Mouse (Mus musculus): ENCODE results near the gene Aoc3. TPM values are rescaled to one million over a fixed set of nuclear protein-coding genes. Genes with fewer than 3 reads are reported as not detected.

Gene Aoc3
- polyA plus RNA-seq, 1 experiment from 2014 or later, result 0.04 TPM

DNA sequence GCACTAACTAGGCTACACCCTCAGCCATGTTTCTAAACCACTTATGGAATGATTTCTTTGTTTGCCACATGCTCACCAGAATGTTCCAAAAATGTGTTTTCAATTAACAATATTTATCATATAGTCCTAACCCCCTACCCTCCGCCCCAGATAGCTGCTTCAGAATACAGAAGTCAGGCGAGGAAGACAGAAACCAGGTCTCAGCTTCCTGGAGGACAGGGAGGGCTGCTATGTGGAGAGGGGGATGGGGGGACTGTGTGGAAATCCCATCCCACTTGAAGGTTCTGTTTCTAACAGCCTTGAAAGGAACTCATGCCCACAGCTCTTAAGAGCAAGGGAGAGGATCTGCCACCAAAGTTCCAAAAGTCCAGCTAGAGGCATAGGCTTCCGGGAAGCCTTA is 18.8 kb downstream of the Aoc3 start:
- no peaks in the 10 kb centered on the region for H3K36me3 ChIP-seq (replicated peaks; ENCODE audit: control insufficient read depth, insufficient read depth, low read depth, low read length)
- no peak overlapping the region for H3K9ac ChIP-seq (replicated peaks; ENCODE audit: low read length)
- H3K27me3 ChIP-seq (ENCODE audit: control insufficient read depth, insufficient read depth, low read length), result no peaks in the 10 kb centered on the region
- H3K27ac ChIP-seq (replicated peaks; ENCODE audit: low read depth, low read length), result no peak overlapping the region
- WGBS, result 65% methylated on average over 3 of the region's 3 CpGs
- ATAC-seq (replicated peaks; ENCODE audit: insufficient number of reproducible peaks, low FRiP score, low TSS enrichment, low read depth) (no peak), DNase-seq (ENCODE audit: low spot score) (peak; percentile 30)
- H3K9me3 ChIP-seq (replicated peaks; ENCODE audit: control insufficient read depth, low read length), result no peaks in the 10 kb centered on the region
- no peak overlapping the region for H3K4me2 ChIP-seq (ENCODE audit: low read depth, low read length)
- no peak overlapping the region for H3K4me3 ChIP-seq (ENCODE audit: low read depth, low read length)
- no peaks in the 10 kb centered on the region for H3K4me1 ChIP-seq (ENCODE audit: control insufficient read depth, insufficient read depth, low read length)

DNA sequence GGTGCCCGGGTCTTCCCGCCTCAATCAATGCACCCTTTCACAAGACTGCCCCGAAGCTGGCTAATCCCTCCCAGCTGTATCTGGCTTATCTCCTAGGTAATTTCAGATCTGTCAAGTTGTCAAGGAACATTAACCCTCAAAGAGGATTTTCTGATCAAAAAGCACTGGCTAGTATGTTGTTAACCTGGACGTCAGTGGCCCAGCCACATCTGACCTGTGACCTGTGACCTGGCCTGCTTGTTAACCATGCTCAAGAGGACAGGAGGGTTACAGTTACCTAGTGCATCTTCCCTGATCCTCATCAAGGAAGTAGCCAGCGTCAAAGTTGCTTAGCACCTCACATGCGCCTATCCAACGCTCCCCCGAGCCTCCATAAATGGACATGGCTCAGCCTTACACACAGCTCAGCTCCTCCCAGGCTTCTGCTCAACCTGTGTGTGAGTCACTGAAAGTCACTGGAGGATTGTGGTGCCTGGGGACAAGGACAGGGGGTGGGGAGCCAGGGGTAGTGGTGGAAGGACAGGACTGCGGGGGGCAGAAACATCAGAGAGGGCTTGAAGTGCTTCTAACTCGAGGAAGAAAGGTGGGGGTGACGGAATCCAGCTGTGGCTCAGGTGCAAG is 20.8 kb downstream of the Aoc3 start:
- H3K27ac ChIP-seq (replicated peaks; ENCODE audit: low read depth, low read length), result no peak overlapping the region
- no peak overlapping the region for H3K4me3 ChIP-seq (ENCODE audit: low read depth, low read length)
- ATAC-seq (replicated peaks; ENCODE audit: insufficient number of reproducible peaks, low FRiP score, low TSS enrichment, low read depth) (no peak), DNase-seq (ENCODE audit: low spot score) (peak; percentile 18)
- H3K27me3 ChIP-seq (ENCODE audit: control insufficient read depth, insufficient read depth, low read length), result no peaks in the 10 kb centered on the region
- no peaks in the 10 kb centered on the region for H3K9me3 ChIP-seq (replicated peaks; ENCODE audit: control insufficient read depth, low read length)
- no peak overlapping the region for H3K9ac ChIP-seq (replicated peaks; ENCODE audit: low read length)
- H3K4me1 ChIP-seq (ENCODE audit: control insufficient read depth, insufficient read depth, low read length), result no peaks in the 10 kb centered on the region
- no peak overlapping the region; the same call in 1 of the 2 replicates for H3K4me2 ChIP-seq (ENCODE audit: low read depth, low read length)
- H3K36me3 ChIP-seq (replicated peaks; ENCODE audit: control insufficient read depth, insufficient read depth, low read depth, low read length), result no peaks in the 10 kb centered on the region
- WGBS, result 55% methylated on average over 11 of the region's 11 CpGs

DNA sequence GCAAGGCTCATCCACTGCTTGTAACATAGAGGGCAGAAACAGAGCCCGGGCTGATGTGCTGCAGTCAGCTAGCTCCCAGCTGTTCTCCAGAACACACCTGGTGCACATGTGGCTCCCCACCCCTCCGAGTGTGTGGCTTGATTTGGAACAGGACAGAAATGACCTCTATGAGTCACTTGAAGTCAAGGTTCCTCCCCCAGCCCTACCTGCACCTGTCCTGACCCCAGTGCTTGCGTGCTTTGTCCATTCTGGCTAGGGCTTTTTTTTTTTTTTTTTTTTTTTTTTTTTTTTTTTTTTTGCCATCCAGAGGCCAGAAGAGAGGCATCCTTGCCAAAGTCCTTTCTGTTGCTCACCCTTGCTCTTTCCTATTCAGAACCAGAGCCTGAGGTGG is 21.3 kb downstream of the Aoc3 start:
- Histone ChIP-seq H3K27ac (replicated peaks; ENCODE audit: low read depth, low read length) (no peak overlapping the region), H3K36me3 (replicated peaks; ENCODE audit: control insufficient read depth, insufficient read depth, low read depth, low read length) (no peaks in the 10 kb centered on the region), H3K9me3 (replicated peaks; ENCODE audit: control insufficient read depth, low read length) (no peaks in the 10 kb centered on the region), H3K4me2 (ENCODE audit: low read depth, low read length) (no peak overlapping the region), H3K4me1 (ENCODE audit: control insufficient read depth, insufficient read depth, low read length) (no peaks in the 10 kb centered on the region), H3K4me3 (ENCODE audit: low read depth, low read length) (no peak overlapping the region), H3K9ac (replicated peaks; ENCODE audit: low read length) (no peak overlapping the region), H3K27me3 (ENCODE audit: control insufficient read depth, insufficient read depth, low read length) (no peaks in the 10 kb centered on the region)
- WGBS, result 50% methylated on average over 3 of the region's 3 CpGs
- ATAC-seq (replicated peaks; ENCODE audit: insufficient number of reproducible peaks, low FRiP score, low TSS enrichment, low read depth), result no peak
- no peak for DNase-seq (ENCODE audit: low spot score)

DNA sequence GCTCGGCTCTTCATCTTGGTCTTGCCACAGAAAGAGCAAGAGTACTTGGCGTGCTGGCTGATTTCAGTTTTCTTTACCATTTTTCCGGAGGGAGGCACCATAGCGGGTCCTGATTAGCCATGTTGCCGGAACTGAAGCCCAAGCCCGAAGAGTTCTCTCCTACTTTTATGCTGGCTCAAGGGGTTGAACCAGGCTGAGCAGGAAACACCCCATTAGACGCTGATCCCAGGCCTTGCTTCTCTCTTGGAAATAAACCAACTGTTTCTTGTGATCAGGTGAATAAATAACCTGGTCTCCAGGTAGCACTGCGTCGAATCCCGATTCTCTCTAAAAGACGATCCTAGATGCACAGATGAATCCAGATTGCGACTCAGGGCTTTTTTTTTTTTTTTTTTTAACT is 23.0 kb downstream of the Aoc3 start:
- DNase-seq (ENCODE audit: low spot score) (no peak), ATAC-seq (replicated peaks; ENCODE audit: insufficient number of reproducible peaks, low FRiP score, low TSS enrichment, low read depth) (no peak)
- Histone ChIP-seq H3K4me2 (ENCODE audit: low read depth, low read length) (no peak overlapping the region), H3K36me3 (replicated peaks; ENCODE audit: control insufficient read depth, insufficient read depth, low read depth, low read length) (no peaks in the 10 kb centered on the region), H3K27me3 (ENCODE audit: control insufficient read depth, insufficient read depth, low read length) (no peaks in the 10 kb centered on the region), H3K9me3 (replicated peaks; ENCODE audit: control insufficient read depth, low read length) (no peaks in the 10 kb centered on the region), H3K4me1 (ENCODE audit: control insufficient read depth, insufficient read depth, low read length) (no peaks in the 10 kb centered on the region), H3K4me3 (ENCODE audit: low read depth, low read length) (no peak overlapping the region), H3K27ac (replicated peaks; ENCODE audit: low read depth, low read length) (no peak overlapping the region), H3K9ac (replicated peaks; ENCODE audit: low read length) (no peak overlapping the region)
- 90% methylated on average over 12 of the region's 12 CpGs for WGBS

DNA sequence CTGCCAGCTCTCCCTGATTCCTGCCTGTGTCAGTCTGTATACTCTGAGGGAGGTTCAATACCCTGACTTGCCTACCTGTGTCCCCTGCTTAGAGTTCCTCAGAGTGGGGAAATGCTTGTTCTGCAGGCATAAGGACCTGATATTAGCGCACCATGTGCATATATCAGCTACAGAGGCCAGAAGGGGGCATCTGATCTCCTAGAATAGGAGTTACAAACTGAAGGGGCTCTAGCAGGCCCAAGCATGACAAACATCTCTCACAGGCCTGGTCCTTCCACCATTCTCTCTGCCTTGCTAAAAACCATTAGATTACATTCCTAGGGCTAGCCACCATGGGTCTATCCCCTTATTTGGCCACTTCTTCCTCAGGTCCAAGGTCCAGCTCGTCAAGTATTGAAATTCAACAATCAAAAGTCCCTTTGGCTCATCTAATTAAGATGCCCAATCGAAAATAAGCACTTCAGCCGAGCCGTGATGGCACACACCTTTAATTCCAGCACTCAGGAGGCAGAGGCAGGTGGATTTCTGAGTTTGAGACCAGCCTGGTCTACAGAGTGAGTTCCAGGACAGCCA is 24.1 kb downstream of the Aoc3 start:
- DNase-seq (ENCODE audit: low spot score), result no peak
- H3K27me3 ChIP-seq (ENCODE audit: control insufficient read depth, insufficient read depth, low read length), result no peaks in the 10 kb centered on the region
- WGBS, result 81% methylated on average over 5 of the region's 5 CpGs
- no peak overlapping the region for H3K4me2 ChIP-seq (ENCODE audit: low read depth, low read length)
- H3K4me3 ChIP-seq (ENCODE audit: low read depth, low read length), result no peak overlapping the region
- H3K4me1 ChIP-seq (ENCODE audit: control insufficient read depth, insufficient read depth, low read length), result no peaks in the 10 kb centered on the region
- no peak overlapping the region for H3K9ac ChIP-seq (replicated peaks; ENCODE audit: low read length)
- no peak overlapping the region for H3K27ac ChIP-seq (replicated peaks; ENCODE audit: low read depth, low read length)
- H3K36me3 ChIP-seq (replicated peaks; ENCODE audit: control insufficient read depth, insufficient read depth, low read depth, low read length), result no peaks in the 10 kb centered on the region
- ATAC-seq (replicated peaks; ENCODE audit: insufficient number of reproducible peaks, low FRiP score, low TSS enrichment, low read depth), result no peak
- H3K9me3 ChIP-seq (replicated peaks; ENCODE audit: control insufficient read depth, low read length), result no peaks in the 10 kb centered on the region

DNA sequence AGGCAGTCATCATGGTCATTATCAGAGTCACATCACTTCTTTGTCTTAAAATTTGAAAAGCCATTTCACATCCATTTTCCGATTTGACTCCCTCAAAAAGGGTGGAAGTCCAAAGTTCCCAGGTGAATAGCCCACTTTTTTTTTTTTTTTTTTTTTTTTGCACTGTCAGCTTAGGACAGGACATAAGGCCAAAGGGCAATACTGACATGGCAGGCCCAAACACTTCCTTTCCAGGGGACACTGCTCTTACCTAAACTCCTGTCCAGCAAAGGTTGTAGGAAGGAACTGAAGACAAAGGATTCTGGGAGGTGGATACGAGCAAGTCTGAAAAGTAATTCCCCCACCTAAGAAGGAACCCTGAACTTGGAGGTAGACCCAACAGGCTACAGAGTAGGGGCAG is 25.5 kb downstream of the Aoc3 start:
- Histone ChIP-seq H3K27ac (replicated peaks; ENCODE audit: low read depth, low read length) (no peak overlapping the region), H3K4me1 (ENCODE audit: control insufficient read depth, insufficient read depth, low read length) (no peaks in the 10 kb centered on the region), H3K27me3 (ENCODE audit: control insufficient read depth, insufficient read depth, low read length) (no peaks in the 10 kb centered on the region), H3K4me3 (ENCODE audit: low read depth, low read length) (no peak overlapping the region), H3K9me3 (replicated peaks; ENCODE audit: control insufficient read depth, low read length) (no peaks in the 10 kb centered on the region), H3K4me2 (ENCODE audit: low read depth, low read length) (no peak overlapping the region), H3K36me3 (replicated peaks; ENCODE audit: control insufficient read depth, insufficient read depth, low read depth, low read length) (no peaks in the 10 kb centered on the region), H3K9ac (replicated peaks; ENCODE audit: low read length) (no peak overlapping the region)
- ATAC-seq (replicated peaks; ENCODE audit: insufficient number of reproducible peaks, low FRiP score, low TSS enrichment, low read depth) (no peak), DNase-seq (ENCODE audit: low spot score) (no peak)
- WGBS, result 84% methylated on average over 2 of the region's 2 CpGs

DNA sequence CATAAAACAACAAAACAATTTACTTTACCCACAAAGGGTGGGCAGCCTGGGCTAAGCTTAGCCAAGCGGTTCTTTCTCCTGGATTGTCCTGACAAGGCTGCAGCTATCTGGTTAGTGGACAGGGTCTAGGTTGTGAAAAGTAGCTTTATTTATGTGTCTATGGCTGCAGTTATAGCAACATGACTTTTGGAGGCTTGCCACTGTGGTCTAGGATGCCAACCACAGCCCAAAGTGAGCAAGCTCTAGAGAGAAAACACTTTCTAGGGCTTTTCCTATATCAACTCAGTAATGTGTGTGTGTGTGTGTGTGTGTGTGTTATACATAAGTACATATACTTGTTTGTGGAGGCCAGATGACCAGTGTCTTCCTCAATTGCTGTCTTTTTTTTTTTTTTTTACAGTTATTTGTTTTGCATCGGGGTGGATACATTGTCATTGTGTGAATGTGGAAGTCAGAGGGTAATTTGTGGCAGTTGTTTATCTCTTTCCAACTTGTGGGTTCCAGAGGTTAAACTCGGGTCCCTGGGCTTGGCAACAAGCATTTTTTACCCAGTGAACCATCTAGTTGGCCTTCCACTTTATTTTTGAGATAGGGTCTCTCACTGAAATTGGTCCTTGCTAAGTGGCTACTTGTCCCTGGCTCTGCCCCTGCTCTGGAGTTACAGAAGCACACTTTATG is 27.2 kb downstream of the Aoc3 start:
- Histone ChIP-seq H3K9me3 (replicated peaks; ENCODE audit: control insufficient read depth, low read length) (no peaks in the 10 kb centered on the region), H3K4me3 (ENCODE audit: low read depth, low read length) (no peak overlapping the region), H3K9ac (replicated peaks; ENCODE audit: low read length) (no peak overlapping the region), H3K4me2 (ENCODE audit: low read depth, low read length) (no peak overlapping the region), H3K36me3 (replicated peaks; ENCODE audit: control insufficient read depth, insufficient read depth, low read depth, low read length) (no peaks in the 10 kb centered on the region), H3K27ac (replicated peaks; ENCODE audit: low read depth, low read length) (no peak overlapping the region), H3K4me1 (ENCODE audit: control insufficient read depth, insufficient read depth, low read length) (no peaks in the 10 kb centered on the region), H3K27me3 (ENCODE audit: control insufficient read depth, insufficient read depth, low read length) (no peaks in the 10 kb centered on the region)
- ATAC-seq (replicated peaks; ENCODE audit: insufficient number of reproducible peaks, low FRiP score, low TSS enrichment, low read depth) (no peak), DNase-seq (ENCODE audit: low spot score) (no peak)
- 86% methylated on average over 3 of the region's 3 CpGs for WGBS

DNA sequence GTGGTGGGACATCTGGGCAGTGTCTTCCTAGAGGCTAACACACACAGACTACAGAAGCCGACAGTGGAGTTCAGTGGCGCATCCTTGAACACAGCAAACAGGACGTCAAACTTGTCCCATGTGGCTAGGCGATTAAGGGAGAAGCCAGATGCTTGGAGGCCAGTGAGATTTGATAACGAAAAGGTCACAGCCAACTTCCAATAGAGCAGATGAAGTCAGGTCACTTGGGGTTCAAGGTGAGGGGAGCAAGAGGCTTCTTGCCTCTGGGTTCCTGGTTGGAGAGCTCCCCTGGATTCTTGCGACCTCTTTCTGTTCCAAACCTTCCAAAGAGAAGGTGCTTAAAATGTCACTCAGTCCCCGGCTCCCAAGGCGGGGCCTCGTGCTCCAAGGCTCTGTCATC is 29.4 kb downstream of the Aoc3 start:
- no peak overlapping the region for H3K27ac ChIP-seq (replicated peaks; ENCODE audit: low read depth, low read length)
- H3K9ac ChIP-seq (replicated peaks; ENCODE audit: low read length), result no peak overlapping the region
- H3K4me3 ChIP-seq (ENCODE audit: low read depth, low read length), result no peak overlapping the region
- ATAC-seq (replicated peaks; ENCODE audit: insufficient number of reproducible peaks, low FRiP score, low TSS enrichment, low read depth) (no peak), DNase-seq (ENCODE audit: low spot score) (no peak)
- no peak overlapping the region for H3K4me2 ChIP-seq (ENCODE audit: low read depth, low read length)
- no peaks in the 10 kb centered on the region for H3K4me1 ChIP-seq (ENCODE audit: control insufficient read depth, insufficient read depth, low read length)
- no peaks in the 10 kb centered on the region for H3K9me3 ChIP-seq (replicated peaks; ENCODE audit: control insufficient read depth, low read length)
- H3K27me3 ChIP-seq (ENCODE audit: control insufficient read depth, insufficient read depth, low read length), result no peaks in the 10 kb centered on the region
- 67% methylated on average over 9 of the region's 9 CpGs for WGBS
- H3K36me3 ChIP-seq (replicated peaks; ENCODE audit: control insufficient read depth, insufficient read depth, low read depth, low read length), result no peaks in the 10 kb centered on the region

Measured in embryonic facial prominence, embryonic 11.5 days (tissue).